Mouse (Mus musculus) urinary bladder, adult 2 months (tissue): ENCODE results near the gene Dvl3. TPM values are rescaled to one million over a fixed set of nuclear protein-coding genes. Genes with fewer than 3 reads are reported as not detected.
"Not testable (repeated sequence)": the region's sequence is repeated elsewhere in the genome, so short reads cannot be mapped to it uniquely, and the experiment has no call there.

ENCODE experiments used
- DNase-seq: peaks from one replicate; pipeline ENCODE4 v3.0.0; 2022; ENCODE audit warnings: low spot score
- polyA plus RNA-seq: library from polyadenylated mRNA; depleted of rRNA; stranded (reverse); fragments of >200 nt; gene quantifications from 2 replicates; pipeline ENCODE4 v1.2.3, GENCODE M21; 2012; rRNA removed

Gene Dvl3
- 22.5 and 38.0 TPM in 2 replicates for polyA plus RNA-seq

GRCm38 (mm10) chr16:20516726-20517201 is at the start of gene Dvl3:
Gene Dvl3, plus strand, starts transcription at chr16:20516982.
- DNase-seq, result peak; percentile 90

- DNase-seq, result no peak
Measured at GRCm38 (mm10) chr16:20470981-20471380, 45.8 kb upstream of the Dvl3 start.

GRCm38 (mm10) chr16:20471686-20472085 is 45.1 kb upstream of the Dvl3 start:
- DNase-seq, result no peak

GRCm38 (mm10) chr16:20473748-20474147 is 43.0 kb upstream of the Dvl3 start:
- no peak for DNase-seq

GRCm38 (mm10) chr16:20474211-20474610 is 42.6 kb upstream of the Dvl3 start:
- DNase-seq, result no peak

GRCm38 (mm10) chr16:20474786-20475185 is 42.0 kb upstream of the Dvl3 start:
- no peak for DNase-seq

- DNase-seq, result no peak
Measured at GRCm38 (mm10) chr16:20475335-20475734, 41.4 kb upstream of the Dvl3 start.

- no peak for DNase-seq
Measured at GRCm38 (mm10) chr16:20476857-20477256, 39.9 kb upstream of the Dvl3 start.

- DNase-seq, result no peak
Measured at GRCm38 (mm10) chr16:20477270-20477669, 39.5 kb upstream of the Dvl3 start.

GRCm38 (mm10) chr16:20478504-20478903 is 38.3 kb upstream of the Dvl3 start:
- no peak for DNase-seq

- DNase-seq, result not testable (repeated sequence)
Measured at GRCm38 (mm10) chr16:20479026-20479760, 37.6 kb upstream of the Dvl3 start.

GRCm38 (mm10) chr16:20480115-20480514 is 36.7 kb upstream of the Dvl3 start:
- no peak for DNase-seq

GRCm38 (mm10) chr16:20481746-20482145 is 35.0 kb upstream of the Dvl3 start:
- DNase-seq, result no peak

- not testable (repeated sequence) for DNase-seq
Measured at GRCm38 (mm10) chr16:20483716-20484115, 33.1 kb upstream of the Dvl3 start.

GRCm38 (mm10) chr16:20485061-20485460 is 31.7 kb upstream of the Dvl3 start:
- no peak for DNase-seq

GRCm38 (mm10) chr16:20486048-20486447 is 30.7 kb upstream of the Dvl3 start:
- no peak for DNase-seq

- DNase-seq, result no peak
Measured at GRCm38 (mm10) chr16:20488151-20488550, 28.6 kb upstream of the Dvl3 start.

GRCm38 (mm10) chr16:20488751-20489150 is 28.0 kb upstream of the Dvl3 start:
- not testable (repeated sequence) for DNase-seq

GRCm38 (mm10) chr16:20489233-20489632 is 27.5 kb upstream of the Dvl3 start:
- DNase-seq, result no peak

GRCm38 (mm10) chr16:20490581-20490980 is 26.2 kb upstream of the Dvl3 start:
- DNase-seq, result no peak

GRCm38 (mm10) chr16:20491301-20491700 is 25.5 kb upstream of the Dvl3 start:
- DNase-seq, result no peak

GRCm38 (mm10) chr16:20493452-20493851 is 23.3 kb upstream of the Dvl3 start:
- no peak for DNase-seq
